Mouse (Mus musculus): ENCODE data around the gene Ms4a14.
"Not testable (repeated sequence)": the region's sequence is repeated elsewhere in the genome, so short reads cannot be mapped to it uniquely, and the experiment has no call there.

Ms4a14 gene

DNA sequence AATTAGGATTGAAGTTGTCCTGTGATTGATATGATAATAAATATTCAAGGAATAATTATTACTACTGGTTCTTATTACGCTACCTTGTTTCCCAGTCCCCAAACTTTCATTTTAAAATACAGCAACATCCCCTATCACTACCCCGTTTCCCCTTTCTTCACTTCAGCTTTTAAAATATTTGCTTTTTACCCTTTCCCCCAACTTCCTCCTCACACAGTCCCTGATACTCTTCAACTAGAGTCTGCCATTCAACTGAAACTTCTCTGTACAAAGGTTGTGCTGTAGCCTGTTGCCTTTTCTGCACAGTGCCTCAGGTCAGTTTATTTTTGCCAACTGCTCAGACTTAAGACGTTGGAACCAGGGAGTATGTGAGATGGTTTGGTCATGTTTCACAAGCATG lies 50.7 kb downstream of the Ms4a14 start:
- no peak for DNase-seq (ENCODE audit: inconsistent age in 2 of 2, low spot score in 1 of 2)

DNA sequence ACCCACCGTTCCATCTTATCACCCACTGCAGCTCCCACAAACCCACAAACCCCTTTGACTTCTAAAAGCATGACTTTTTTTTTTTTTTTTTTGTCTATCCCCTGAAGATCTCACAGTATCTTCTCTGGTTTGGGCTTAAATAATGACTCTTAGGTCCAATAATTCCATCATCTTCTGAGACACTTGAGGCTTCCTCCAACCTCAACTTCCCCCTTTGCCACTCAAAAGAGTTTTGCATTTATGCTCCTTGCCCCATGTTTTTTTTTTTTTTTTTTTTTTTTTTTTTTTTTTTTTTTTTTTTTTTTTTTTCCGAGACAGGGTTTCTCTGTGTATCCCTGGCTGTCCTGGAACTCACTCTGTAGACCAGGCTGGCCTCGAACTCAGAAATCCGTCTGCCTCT lies 51.3 kb downstream of the Ms4a14 start:
- DNase-seq (ENCODE audit: inconsistent age in 2 of 2, low spot score in 1 of 2), result not testable (repeated sequence)

DNA sequence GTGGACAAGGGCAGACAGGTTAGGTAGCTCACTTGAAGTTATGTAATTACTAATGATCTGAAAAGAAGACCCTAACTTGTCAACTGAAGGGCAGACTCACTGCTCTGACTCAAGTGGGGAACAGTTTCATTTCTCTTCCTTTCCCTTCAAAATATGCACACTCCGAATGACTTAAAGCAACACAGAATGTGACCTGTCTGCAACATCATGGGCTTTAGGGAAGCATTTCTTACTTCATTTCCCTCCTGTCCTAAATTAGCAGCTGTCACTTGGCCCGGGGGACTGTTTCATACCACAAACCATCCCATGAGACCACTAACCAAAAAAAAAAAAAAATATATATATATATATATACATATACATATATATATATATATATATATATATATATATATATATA lies 52.7 kb downstream of the Ms4a14 start:
- no peak for DNase-seq (ENCODE audit: inconsistent age in 2 of 2, low spot score in 1 of 2)
